Mouse (Mus musculus): ENCODE data around the gene Rps6kc1. TPM values are rescaled to one million over a fixed set of nuclear protein-coding genes. Genes with fewer than 3 reads are reported as not detected.

Rps6kc1 gene
- polyA plus RNA-seq, 1 experiment: 21.3 TPM

DNA sequence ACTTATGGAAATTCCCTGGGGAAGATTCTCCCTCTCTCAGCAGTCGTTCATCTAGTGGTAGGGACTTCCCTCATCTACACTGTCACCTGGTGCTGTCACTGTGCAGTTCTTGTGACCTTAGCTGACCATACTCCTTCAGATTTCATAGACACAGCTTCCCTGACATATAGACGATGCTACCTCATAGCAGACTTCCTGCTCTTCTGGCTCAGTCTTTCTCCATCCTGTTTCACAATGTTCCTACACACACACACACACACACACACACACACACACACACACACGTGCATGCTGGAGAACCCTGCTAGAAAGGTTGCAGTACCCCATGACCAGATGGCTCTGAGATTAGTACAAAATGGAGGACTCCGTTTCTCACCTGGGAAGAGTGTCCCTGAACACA is 66.2 kb downstream of the Rps6kc1 start:
- H3K4me3 ChIP-seq (ENCODE audit: low read depth, low read length): no peak overlapping the region
- TF ChIP-seq POLR2A (IDR thresholded peaks at IDR 0.05; ENCODE audit: insufficient read depth, low read length): no peak
- no peak overlapping the region for H3K9ac ChIP-seq (ENCODE audit: low read depth, poor library complexity, severe bottlenecking)
- H3K36me3 ChIP-seq (ENCODE audit: control insufficient read depth, insufficient read depth, low read length, poor library complexity, severe bottlenecking): no peaks in the 10 kb centered on the region
- no peaks in the 10 kb centered on the region for H3K27me3 ChIP-seq (ENCODE audit: control insufficient read depth, insufficient read depth, low read length, poor library complexity, severe bottlenecking)
- no peaks in the 10 kb centered on the region for H3K4me1 ChIP-seq (ENCODE audit: control insufficient read depth, insufficient read depth, low read length)
- no peak overlapping the region for H3K27ac ChIP-seq (ENCODE audit: insufficient read depth, low read length)
- no peaks in the 10 kb centered on the region for H3K9me3 ChIP-seq (replicated peaks; ENCODE audit: control insufficient read depth, insufficient read depth, low read length, poor library complexity, severe bottlenecking)

DNA sequence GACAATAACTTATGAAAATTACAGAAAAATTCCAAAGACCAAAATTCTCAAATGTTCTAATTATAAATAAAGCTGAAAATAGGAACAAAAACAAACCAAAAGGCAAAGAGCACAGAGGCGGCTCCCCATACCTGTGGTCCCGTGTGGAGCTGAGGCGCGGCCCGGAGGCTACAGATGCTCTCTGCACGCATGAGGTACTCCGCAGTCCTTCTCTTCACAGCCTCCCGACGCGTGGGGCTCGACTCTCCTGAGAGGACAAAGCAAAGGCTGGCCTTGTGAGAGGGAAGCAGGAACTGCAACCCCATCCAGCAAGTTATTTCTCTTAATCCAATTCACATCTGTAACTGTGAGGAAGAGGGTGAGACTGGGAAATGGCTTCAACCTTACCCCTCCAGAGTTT is 67.2 kb downstream of the Rps6kc1 start:
- no peak for TF ChIP-seq EP300 (IDR thresholded peaks at IDR 0.05; ENCODE audit: insufficient read depth, low read depth, low read length)
- no peak for TF ChIP-seq CTCF (IDR thresholded peaks at IDR 0.05; ENCODE audit: low read depth, low read length)
- no peak for TF ChIP-seq POLR2A (IDR thresholded peaks at IDR 0.05; ENCODE audit: insufficient read depth, low read length)
- Histone ChIP-seq H3K9ac (ENCODE audit: low read depth, poor library complexity, severe bottlenecking) (no peak overlapping the region), H3K27me3 (ENCODE audit: control insufficient read depth, insufficient read depth, low read length, poor library complexity, severe bottlenecking) (no peaks in the 10 kb centered on the region), H3K36me3 (ENCODE audit: control insufficient read depth, insufficient read depth, low read length, poor library complexity, severe bottlenecking) (no peaks in the 10 kb centered on the region), H3K27ac (ENCODE audit: insufficient read depth, low read length) (no peak overlapping the region), H3K4me3 (ENCODE audit: low read depth, low read length) (no peak overlapping the region), H3K4me1 (ENCODE audit: control insufficient read depth, insufficient read depth, low read length) (no peaks in the 10 kb centered on the region), H3K9me3 (replicated peaks; ENCODE audit: control insufficient read depth, insufficient read depth, low read length, poor library complexity, severe bottlenecking) (no peaks in the 10 kb centered on the region)

- no peak overlapping the region for H3K9ac ChIP-seq (ENCODE audit: low read depth, poor library complexity, severe bottlenecking)
- no peak overlapping the region for H3K4me3 ChIP-seq (ENCODE audit: low read depth, low read length)
- no peaks in the 10 kb centered on the region for H3K9me3 ChIP-seq (replicated peaks; ENCODE audit: control insufficient read depth, insufficient read depth, low read length, poor library complexity, severe bottlenecking)
- H3K36me3 ChIP-seq (ENCODE audit: control insufficient read depth, insufficient read depth, low read length, poor library complexity, severe bottlenecking): no peaks in the 10 kb centered on the region
- H3K27ac ChIP-seq (ENCODE audit: insufficient read depth, low read length): no peak overlapping the region
- no peaks in the 10 kb centered on the region for H3K27me3 ChIP-seq (ENCODE audit: control insufficient read depth, insufficient read depth, low read length, poor library complexity, severe bottlenecking)
- TF ChIP-seq CTCF (IDR thresholded peaks at IDR 0.05; ENCODE audit: low read depth, low read length) (no peak), EP300 (IDR thresholded peaks at IDR 0.05; ENCODE audit: insufficient read depth, low read depth, low read length) (no peak), POLR2A (IDR thresholded peaks at IDR 0.05; ENCODE audit: insufficient read depth, low read length) (no peak)
- H3K4me1 ChIP-seq (ENCODE audit: control insufficient read depth, insufficient read depth, low read length): no peaks in the 10 kb centered on the region
These were observed 75.5 kb downstream of the Rps6kc1 start for GRCm38 (mm10) chr1:190836046-190836445.

DNA sequence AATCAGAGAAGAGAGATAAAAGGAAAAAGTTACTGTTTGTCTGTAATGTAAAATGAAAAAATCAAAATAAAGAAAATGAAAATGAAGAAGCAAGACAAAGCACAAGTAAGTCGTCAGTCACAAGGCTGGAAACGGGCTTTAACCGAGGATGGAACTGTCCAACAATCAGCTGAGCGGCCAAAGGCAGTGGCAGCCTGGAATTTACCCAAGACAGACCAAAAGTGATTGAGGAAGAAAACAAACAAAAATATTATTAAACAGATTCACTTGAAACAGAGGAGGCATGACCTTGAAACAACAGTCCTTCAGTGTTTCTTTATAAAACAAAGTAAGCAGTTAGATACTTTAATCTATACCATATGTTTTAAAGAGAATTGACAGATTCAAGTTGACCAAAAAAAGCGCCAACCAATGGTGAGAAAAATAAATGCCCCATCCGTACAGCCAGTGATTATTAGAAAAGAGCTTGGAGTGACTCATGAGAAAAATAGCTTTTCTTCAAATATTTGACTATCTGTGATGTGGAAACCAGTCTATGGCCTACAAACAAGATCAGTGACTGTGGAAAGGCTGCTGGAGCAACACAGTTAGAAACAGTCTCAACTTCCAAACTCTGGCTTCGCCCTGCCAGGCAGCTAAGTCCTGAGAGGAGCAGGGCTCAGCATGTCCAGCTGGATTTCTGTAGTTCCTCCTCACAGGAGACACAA is 77.2 kb downstream of the Rps6kc1 start:
- no peaks in the 10 kb centered on the region for H3K9me3 ChIP-seq (replicated peaks; ENCODE audit: control insufficient read depth, insufficient read depth, low read length, poor library complexity, severe bottlenecking)
- no peaks in the 10 kb centered on the region for H3K27me3 ChIP-seq (ENCODE audit: control insufficient read depth, insufficient read depth, low read length, poor library complexity, severe bottlenecking)
- H3K27ac ChIP-seq (ENCODE audit: insufficient read depth, low read length): no peak overlapping the region
- no peaks in the 10 kb centered on the region for H3K4me1 ChIP-seq (ENCODE audit: control insufficient read depth, insufficient read depth, low read length)
- TF ChIP-seq CTCF (IDR thresholded peaks at IDR 0.05; ENCODE audit: low read depth, low read length) (no peak), EP300 (IDR thresholded peaks at IDR 0.05; ENCODE audit: insufficient read depth, low read depth, low read length) (no peak), POLR2A (IDR thresholded peaks at IDR 0.05; ENCODE audit: insufficient read depth, low read length) (no peak)
- no peaks in the 10 kb centered on the region for H3K36me3 ChIP-seq (ENCODE audit: control insufficient read depth, insufficient read depth, low read length, poor library complexity, severe bottlenecking)
- H3K4me3 ChIP-seq (ENCODE audit: low read depth, low read length): no peak overlapping the region
- no peak overlapping the region for H3K9ac ChIP-seq (ENCODE audit: low read depth, poor library complexity, severe bottlenecking)

DNA sequence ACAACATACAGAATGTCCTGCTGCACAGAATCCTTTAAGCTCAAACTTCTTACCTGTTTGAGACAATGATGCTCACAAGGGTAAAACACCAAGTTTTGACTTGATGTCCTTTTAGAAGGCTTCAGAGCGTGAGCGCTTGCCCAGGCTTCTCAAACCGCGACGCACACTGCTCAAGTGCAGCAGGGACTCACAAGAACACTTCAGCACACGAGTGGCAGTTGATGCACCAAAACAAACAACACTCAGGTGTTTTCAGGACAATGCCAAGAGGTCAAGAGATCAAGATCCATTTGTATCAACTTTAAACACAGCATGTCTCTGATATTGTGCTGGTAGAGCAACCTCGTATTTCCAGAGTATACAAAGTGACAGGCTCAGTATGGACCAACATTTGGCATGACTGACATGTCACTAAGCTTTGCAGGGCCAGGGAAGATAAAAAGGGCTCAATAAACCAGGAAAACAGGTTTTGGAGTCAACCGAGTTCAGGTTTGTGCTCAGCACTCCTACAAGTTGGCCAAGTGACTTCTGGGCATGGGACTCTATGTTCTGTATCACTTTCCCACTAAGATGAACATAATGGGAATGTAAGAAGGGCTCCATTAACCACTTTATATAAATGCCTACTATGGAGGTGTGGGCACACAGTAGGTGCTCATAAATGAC is 78.5 kb downstream of the Rps6kc1 start:
- Histone ChIP-seq H3K27me3 (ENCODE audit: control insufficient read depth, insufficient read depth, low read length, poor library complexity, severe bottlenecking) (no peaks in the 10 kb centered on the region), H3K9ac (ENCODE audit: low read depth, poor library complexity, severe bottlenecking) (no peak overlapping the region), H3K27ac (ENCODE audit: insufficient read depth, low read length) (no peak overlapping the region), H3K36me3 (ENCODE audit: control insufficient read depth, insufficient read depth, low read length, poor library complexity, severe bottlenecking) (no peaks in the 10 kb centered on the region), H3K4me1 (ENCODE audit: control insufficient read depth, insufficient read depth, low read length) (no peaks in the 10 kb centered on the region), H3K4me3 (ENCODE audit: low read depth, low read length) (no peak overlapping the region), H3K9me3 (replicated peaks; ENCODE audit: control insufficient read depth, insufficient read depth, low read length, poor library complexity, severe bottlenecking) (no peaks in the 10 kb centered on the region)
- TF ChIP-seq EP300 (IDR thresholded peaks at IDR 0.05; ENCODE audit: insufficient read depth, low read depth, low read length) (no peak), POLR2A (IDR thresholded peaks at IDR 0.05; ENCODE audit: insufficient read depth, low read length) (no peak), CTCF (IDR thresholded peaks at IDR 0.05; ENCODE audit: low read depth, low read length) (no peak)

GRCm38 (mm10) chr1:190831839-190832497 is 79.6 kb downstream of the Rps6kc1 start:
- Histone ChIP-seq H3K36me3 (ENCODE audit: control insufficient read depth, insufficient read depth, low read length, poor library complexity, severe bottlenecking) (no peaks in the 10 kb centered on the region), H3K9me3 (replicated peaks; ENCODE audit: control insufficient read depth, insufficient read depth, low read length, poor library complexity, severe bottlenecking) (no peaks in the 10 kb centered on the region), H3K4me3 (ENCODE audit: low read depth, low read length) (no peak overlapping the region), H3K27me3 (ENCODE audit: control insufficient read depth, insufficient read depth, low read length, poor library complexity, severe bottlenecking) (no peaks in the 10 kb centered on the region), H3K9ac (ENCODE audit: low read depth, poor library complexity, severe bottlenecking) (no peak overlapping the region), H3K4me1 (ENCODE audit: control insufficient read depth, insufficient read depth, low read length) (no peaks in the 10 kb centered on the region), H3K27ac (ENCODE audit: insufficient read depth, low read length) (no peak overlapping the region)
- no peak for TF ChIP-seq EP300 (IDR thresholded peaks at IDR 0.05; ENCODE audit: insufficient read depth, low read depth, low read length)
- TF ChIP-seq POLR2A (IDR thresholded peaks at IDR 0.05; ENCODE audit: insufficient read depth, low read length): no peak
- TF ChIP-seq CTCF (IDR thresholded peaks at IDR 0.05; ENCODE audit: low read depth, low read length): no peak
